7 mouse cellular contexts compared by ENCODE assay signal in genomic region chr7:16728596-16729348, GRCm38 (mm10). TPM values are rescaled to one million over a fixed set of nuclear protein-coding genes. Genes with fewer than 3 reads are reported as not detected.
DNase-seq lines count a peak whose midpoint lies in the region; ATAC-seq lines count a peak whose summit lies in the region.

No protein-coding gene starts in this region.

- peak overlapping the region; percentile 32 for H3K4me2 ChIP-seq in hindbrain, embryonic 14.5 days (replicated peaks)

- no peak overlapping the region for H3K27ac ChIP-seq in hindbrain, embryonic 14.5 days
- H3K27ac ChIP-seq in midbrain, embryonic 10.5 days (replicated peaks) = no peak overlapping the region

- H3K9ac ChIP-seq in hindbrain, embryonic 14.5 days = no peak overlapping the region

- H3K27me3 ChIP-seq in hindbrain, embryonic 14.5 days (ENCODE audit: control insufficient read depth, insufficient read depth, low read length) = no peaks in the 10 kb centered on the region
- H3K27me3 ChIP-seq in midbrain, embryonic 10.5 days (ENCODE audit: low read depth, poor library complexity, severe bottlenecking) = no peaks in the 10 kb centered on the region

- no peak; the same call in 1 of the 2 replicates for ATAC-seq in hindbrain, embryonic 14.5 days (ENCODE audit: low FRiP score)

- no peak overlapping the region for H3K4me3 ChIP-seq in hindbrain, embryonic 14.5 days (replicated peaks; ENCODE audit: low read length)
- H3K4me3 ChIP-seq in midbrain, embryonic 10.5 days = no peak overlapping the region

- H3K4me1 ChIP-seq in hindbrain, embryonic 14.5 days (replicated peaks; ENCODE audit: control insufficient read depth, insufficient read depth, low read length) = no peaks in the 10 kb centered on the region
- peaks cover 14% of the 10 kb centered on the region for H3K4me1 ChIP-seq in midbrain, embryonic 10.5 days

- no peaks in the 10 kb centered on the region for H3K9me3 ChIP-seq in hindbrain, embryonic 14.5 days (ENCODE audit: control insufficient read depth, low read length)
- no peaks in the 10 kb centered on the region for H3K9me3 ChIP-seq in midbrain, embryonic 10.5 days (replicated peaks)

- peak; percentile 96 for DNase-seq in R1 (ENCODE audit: low read depth, low spot score)
- peak; percentile 45 for DNase-seq in cerebellum, adult 8-10 months
- DNase-seq in frontal cortex, postnatal 36 days (ENCODE audit: low spot score in 2 of 2) = peak; percentile 62 to 70
- DNase-seq in hindbrain, embryonic 14.5 days (ENCODE audit: low spot score) = peak; percentile 90
- peak; percentile 63 to 66 for DNase-seq in left cerebral cortex, postnatal 36 days (ENCODE audit: low spot score in 2 of 2)
- peak; percentile 69 for DNase-seq in midbrain, embryonic 10.5 days (ENCODE audit: low spot score)
- peak; percentile 87 for DNase-seq in right cerebral cortex, postnatal 4 days

- no peaks in the 10 kb centered on the region for H3K36me3 ChIP-seq in hindbrain, embryonic 14.5 days (replicated peaks; ENCODE audit: control insufficient read depth, insufficient read depth)
- no peaks in the 10 kb centered on the region for H3K36me3 ChIP-seq in midbrain, embryonic 10.5 days

- WGBS in hindbrain, embryonic 14.5 days = 29% methylated on average over 14 of the region's 14 CpGs
- 32% methylated on average over 14 of the region's 14 CpGs for WGBS in midbrain, embryonic 10.5 days

- intact Hi-C loops in left cerebral cortex, postnatal 36 days (cut with DNase I) = loop anchor here (1.0 kb wide), 1 partner anchor 99 kb away; no protein-coding TSS in a partner anchor

RNA-seq across cellular contexts. Expression of gene Ceacam9, which starts 7.0 kb away (rescaled TPM):
- polyA plus RNA-seq in hindbrain, embryonic 14.5 days (2014; fragmentation: Nextera tagmentation; extraction: Ambion mirVana) = 0.34 TPM in 1 of 2 replicates, not detected in the other
- under 1 TPM in 1 of 2 experiments, not detected in 1; 0.22 TPM for total RNA-seq in left cerebral cortex, postnatal 36 days (2021)
- polyA plus RNA-seq in midbrain, embryonic 10.5 days (2016; fragmentation: Nextera tagmentation; extraction: Ambion mirVana) = not detected in 2 replicates

RNA-seq across cellular contexts. Expression of gene Ap2s1, which starts 9.4 kb away (rescaled TPM):
- 446 and 463 TPM in 2 replicates for polyA plus RNA-seq in hindbrain, embryonic 14.5 days (2014; fragmentation: Nextera tagmentation; extraction: Ambion mirVana)
- total RNA-seq in left cerebral cortex, postnatal 36 days (2021) = 100 to 1,000 TPM; 264 to 316 TPM
- 278 and 281 TPM in 2 replicates for polyA plus RNA-seq in midbrain, embryonic 10.5 days (2016; fragmentation: Nextera tagmentation; extraction: Ambion mirVana)

RNA-seq across cellular contexts. Expression of gene Slc1a5, which starts 52.4 kb away (rescaled TPM):
- 5.9 and 6.8 TPM in 2 replicates for polyA plus RNA-seq in hindbrain, embryonic 14.5 days (2014; fragmentation: Nextera tagmentation; extraction: Ambion mirVana)
- 1 to 10 TPM; 3.7 to 7.6 TPM for total RNA-seq in left cerebral cortex, postnatal 36 days (2021)
- 40.1 and 40.4 TPM in 2 replicates for polyA plus RNA-seq in midbrain, embryonic 10.5 days (2016; fragmentation: Nextera tagmentation; extraction: Ambion mirVana)

RNA-seq across cellular contexts. Expression of gene Ceacam15, which starts 53.3 kb away (rescaled TPM):
- not detected in 2 replicates for polyA plus RNA-seq in hindbrain, embryonic 14.5 days (2014; fragmentation: Nextera tagmentation; extraction: Ambion mirVana)
- not detected for total RNA-seq in left cerebral cortex, postnatal 36 days (2021)
- 0.10 TPM in 1 of 2 replicates, not detected in the other for polyA plus RNA-seq in midbrain, embryonic 10.5 days (2016; fragmentation: Nextera tagmentation; extraction: Ambion mirVana)

Comparison
In these comparisons a context has a peak if more than half of its experiments do, and no peak if none do; other contexts are left out.
1. DNase-seq: peak in every context shown above with its lines; median percentile 96 in R1; 90 in hindbrain, embryonic 14.5 days; 87 in right cerebral cortex, postnatal 4 days; 69 in midbrain, embryonic 10.5 days; 66 in frontal cortex, postnatal 36 days; 64 in left cerebral cortex, postnatal 36 days; 45 in cerebellum, adult 8-10 months.